Mouse (Mus musculus) thymus, adult 2 months (tissue): Measurements from ENCODE around the gene Psmb10.

Experiments used
- CTCF ChIP-seq: fragments of 200-500 bp; IDR thresholded peaks from 2 replicates; pipeline ENCODE4 v1.5.1; 2012; ENCODE audit warnings: mild to moderate bottlenecking, control low read depth, low read length, moderate library complexity, borderline replicate concordance; ENCODE audit not compliant: control insufficient read depth, poor library complexity, insufficient read depth; ENCODE audit errors: extremely low read depth
- POLR2A ChIP-seq: fragments of 200-500 bp; IDR thresholded peaks from 2 replicates; pipeline ENCODE4 v1.6.1; 2012; ENCODE audit warnings: mild to moderate bottlenecking, low read length, control low read depth, moderate library complexity; ENCODE audit not compliant: control insufficient read depth, poor library complexity, insufficient read depth; ENCODE audit errors: extremely low read depth

DNA sequence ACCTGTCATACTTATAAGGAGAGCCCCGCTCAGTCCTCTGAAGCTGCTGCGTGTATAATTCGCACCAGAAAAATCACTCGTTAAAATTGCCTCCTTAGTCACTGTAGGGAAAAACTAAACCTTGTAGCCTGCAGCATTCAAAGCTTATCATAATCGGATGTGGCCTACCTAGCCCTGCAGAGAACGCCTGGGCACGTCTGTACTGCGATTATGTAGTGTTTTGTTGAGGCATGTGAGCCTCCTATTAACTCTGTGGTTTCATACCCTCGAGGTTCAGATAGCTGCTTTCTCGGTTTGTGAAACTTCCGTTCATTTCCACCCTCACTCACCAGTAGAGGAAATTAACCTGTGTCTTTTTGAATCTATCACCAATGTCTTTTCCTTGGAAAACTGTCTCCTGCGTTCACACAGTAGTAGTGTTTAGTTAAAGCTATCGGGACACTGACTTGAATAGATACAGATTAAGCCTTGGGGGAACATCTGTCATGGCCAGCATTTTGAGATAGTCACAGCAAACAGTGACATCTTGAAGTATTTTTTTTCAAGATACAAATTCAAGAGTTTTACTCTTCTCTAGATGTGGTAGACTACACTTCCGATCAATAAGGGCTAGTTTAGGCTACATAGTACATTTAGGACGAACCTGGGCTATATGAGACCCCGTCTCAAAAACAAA lies 37.2 kb downstream of the Psmb10 start:
- TF ChIP-seq POLR2A (no peak), CTCF (no peak)
